Mouse (Mus musculus): ENCODE data around the gene Atg2a.

DNA sequence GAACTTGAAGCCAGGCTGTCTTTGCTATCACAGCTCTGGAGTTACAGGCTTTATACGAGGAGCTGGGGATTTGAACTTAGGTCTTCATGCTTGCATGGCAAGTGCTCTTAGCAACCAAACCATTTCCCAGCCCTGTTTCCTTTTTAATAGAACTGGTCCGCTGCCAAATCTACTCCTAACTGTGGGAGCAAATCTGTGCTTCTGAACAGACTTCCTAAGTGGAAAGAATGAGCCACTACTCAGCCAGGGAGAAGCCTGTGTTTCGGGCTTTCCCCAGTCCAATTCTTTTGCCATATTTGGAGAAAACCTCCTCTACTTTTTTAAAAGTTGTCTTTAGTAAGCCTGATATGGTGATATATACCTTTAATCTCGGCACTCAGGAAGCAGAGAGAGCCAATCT is 31.3 kb downstream of the Atg2a start:
- TF ChIP-seq EP300 (IDR thresholded peaks at IDR 0.05; ENCODE audit: low read depth) (no peak), CTCF (IDR thresholded peaks at IDR 0.05; ENCODE audit: low read depth) (no peak)

Data from heart, postnatal 0 days (tissue).